Mouse (Mus musculus) frontal cortex, postnatal 14 days (tissue): ENCODE measurements around the gene Spen.
"Not testable (repeated sequence)": the region's sequence is repeated elsewhere in the genome, so short reads cannot be mapped to it uniquely, and the experiment has no call there.

ENCODE experiments used
- DNase-seq, 2 experiments: peaks; one replicate each; pipeline ENCODE4 v3.0.0; 2022; ENCODE audit warnings: low spot score in 2 of 2

The Spen gene

GRCm38 (mm10) chr4:141538408-141539212 lies at the start of gene Spen:
Spen (minus strand) TSS chr4:141538597.
- DNase-seq, result peak; percentile 81 to 83

- no peak for DNase-seq
Measured at GRCm38 (mm10) chr4:141583919-141584318, 45.5 kb upstream of the Spen start.

GRCm38 (mm10) chr4:141581051-141581450 lies 42.7 kb upstream of the Spen start:
- no peak for DNase-seq

- DNase-seq, result no peak
Measured at GRCm38 (mm10) chr4:141578833-141579232, 40.4 kb upstream of the Spen start.

- no peak for DNase-seq
Measured at GRCm38 (mm10) chr4:141576877-141577276, 38.5 kb upstream of the Spen start.

GRCm38 (mm10) chr4:141576404-141576803 lies 38.0 kb upstream of the Spen start:
- no peak for DNase-seq

- peak; percentile 54 to 80 for DNase-seq
Measured at GRCm38 (mm10) chr4:141574789-141575702, 36.6 kb upstream of the Spen start.

GRCm38 (mm10) chr4:141573359-141573966 lies 35.1 kb upstream of the Spen start:
- no peak for DNase-seq

- no peak for DNase-seq
Measured at GRCm38 (mm10) chr4:141572668-141573358, 34.4 kb upstream of the Spen start.

- no peak for DNase-seq
Measured at GRCm38 (mm10) chr4:141571934-141572333, 33.5 kb upstream of the Spen start.

GRCm38 (mm10) chr4:141571337-141571739 lies 32.9 kb upstream of the Spen start:
- DNase-seq, result no peak

- no peak for DNase-seq
Measured at GRCm38 (mm10) chr4:141570821-141571220, 32.4 kb upstream of the Spen start.

GRCm38 (mm10) chr4:141570004-141570403 lies 31.6 kb upstream of the Spen start:
- DNase-seq, result no peak

GRCm38 (mm10) chr4:141568966-141569365 lies 30.6 kb upstream of the Spen start:
- no peak for DNase-seq

GRCm38 (mm10) chr4:141567174-141567573 lies 28.8 kb upstream of the Spen start:
- DNase-seq, result not testable (repeated sequence)

- no peak for DNase-seq
Measured at GRCm38 (mm10) chr4:141566187-141566586, 27.8 kb upstream of the Spen start.

- DNase-seq, result no peak
Measured at GRCm38 (mm10) chr4:141565325-141565724, 26.9 kb upstream of the Spen start.

- no peak for DNase-seq
Measured at GRCm38 (mm10) chr4:141564660-141565059, 26.3 kb upstream of the Spen start.

- no peak for DNase-seq
Measured at GRCm38 (mm10) chr4:141564209-141564608, 25.8 kb upstream of the Spen start.

- no peak for DNase-seq
Measured at GRCm38 (mm10) chr4:141562281-141562680, 23.9 kb upstream of the Spen start.

GRCm38 (mm10) chr4:141561331-141561919 lies 23.0 kb upstream of the Spen start:
- not testable (repeated sequence) for DNase-seq
